25 mouse cellular contexts compared by ENCODE assay signal in the genomic region with DNA sequence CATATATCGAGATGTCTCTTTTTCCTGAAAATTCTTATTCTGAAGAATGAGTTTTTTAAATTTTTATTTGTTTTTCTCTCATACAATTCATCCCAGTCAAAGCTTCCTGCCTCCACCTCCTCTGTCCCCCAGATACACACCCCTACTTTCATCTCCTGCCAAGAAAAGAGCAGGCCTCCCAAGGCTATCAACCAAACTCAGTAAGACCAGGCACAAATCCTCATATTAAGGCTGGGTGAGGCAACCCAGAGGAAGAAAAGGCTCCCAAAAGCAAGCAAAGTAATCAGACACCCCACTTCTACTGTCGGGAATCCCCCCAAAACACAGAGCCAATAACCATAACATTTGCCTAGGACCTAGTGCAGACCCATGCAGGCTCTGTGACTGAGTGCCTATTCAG. TPM values are rescaled to one million over a fixed set of nuclear protein-coding genes. Genes with fewer than 3 reads are reported as not detected.
DNase-seq lines count a peak whose midpoint lies in the region; TF ChIP-seq lines count a peak whose summit lies in the region.
"Had no signal": no experiment of that assay in that cellular context is flagged by ENCODE, and none has a peak within 500 bp of the region (broad histone marks: within the 10 kb centered on the region; RNA-seq: fewer than 3 reads in every experiment).

No protein-coding gene starts in this region.

- DNase-seq in adrenal gland, adult (ENCODE audit: inconsistent age in 2 of 2, low spot score in 1 of 2) = peak; percentile 25 to 74
- DNase-seq in adrenal gland, adult 8-10 months = no peak
- DNase-seq in adrenal gland, adult 2 months = peak; percentile 57
- no peak for DNase-seq in adrenal gland, postnatal 10 days
- DNase-seq in adrenal gland, postnatal 14 days = peak; percentile 50
- DNase-seq in adrenal gland, postnatal 25 days = no peak
- DNase-seq in lung, postnatal 25 days (ENCODE audit: low spot score) = no peak
- DNase-seq: adrenal gland, postnatal 36 days; B cell, adult 2 months; cerebellum, adult 11 months; cerebellum, adult 11-12 months; cerebellum, adult 18-20 months; cerebellum, adult 2 months; cerebellum, adult 8-10 months; cerebellum, adult 9-10 months; cerebellum, adult 9-11 months; cerebellum, postnatal 10 days had no signal

- no peaks in the 10 kb centered on the region for H3K79me2 ChIP-seq in myocyte (ENCODE audit: control insufficient read depth, insufficient read depth)

- no peak overlapping the region for H3ac ChIP-seq in myocyte (ENCODE audit: control insufficient read depth, insufficient read length)

- H3K27me3 ChIP-seq in myocyte (ENCODE audit: control insufficient read depth, insufficient read depth, insufficient read length) = no peaks in the 10 kb centered on the region

- H3K36me3 ChIP-seq in myocyte (ENCODE audit: control insufficient read depth, insufficient read depth) = no peaks in the 10 kb centered on the region
- H3K36me3 ChIP-seq: G1E had no signal

- H3K4me3 ChIP-seq in myocyte = no peak overlapping the region

- no peak for TF ChIP-seq POLR2A in myocyte (IDR thresholded peaks at IDR 0.05; ENCODE audit: insufficient read length, low read depth)

- peak overlapping the region; percentile 13 for H3K4me2 ChIP-seq in myocyte (ENCODE audit: low read depth)

TF ChIP-seq in myocyte, 11 proteins besides CTCF, POLR2A, EP300 and RAD21:
- no peak for TF ChIP-seq TCF12 (IDR thresholded peaks at IDR 0.05; ENCODE audit: insufficient read depth, poor library complexity, severe bottlenecking)
- no peak for TF ChIP-seq MYOD1 (IDR thresholded peaks at IDR 0.05; ENCODE audit: control insufficient read depth in 1 of 3, insufficient read length in 2 of 3, low read depth in 2 of 3)
- TF ChIP-seq CEBPB (IDR thresholded peaks at IDR 0.05; ENCODE audit: insufficient read depth, poor library complexity, severe bottlenecking) = no peak
- no peak for TF ChIP-seq SRF (IDR thresholded peaks at IDR 0.05; ENCODE audit: control insufficient read depth, insufficient read length, low read depth)
- no peak for TF ChIP-seq MYOG (IDR thresholded peaks at IDR 0.05; ENCODE audit: control insufficient read depth in 1 of 3, insufficient read depth in 1 of 3, insufficient read length in 2 of 3, low read depth in 2 of 3)
- no peak for TF ChIP-seq USF1 (IDR thresholded peaks at IDR 0.05; ENCODE audit: low read depth)
- no peak for TF ChIP-seq REST (IDR thresholded peaks at IDR 0.05; ENCODE audit: insufficient read depth, insufficient read length)
- no peak for TF ChIP-seq E2F4 (IDR thresholded peaks at IDR 0.05; ENCODE audit: insufficient read depth)
- no peak for TF ChIP-seq MAX (IDR thresholded peaks at IDR 0.05; ENCODE audit: low read depth)

RNA-seq across cellular contexts. Expression of a gene that starts 14.2 kb away (rescaled TPM):
- 10 to 100 TPM; 10.8 to 15.7 (median 13.1) TPM for total RNA-seq in adrenal gland, adult 8-10 months (2022)
- 1 to 10 TPM; 8.4 to 9.4 TPM for total RNA-seq in adrenal gland, adult 2 months (2021)
- polyA plus RNA-seq in adrenal gland, adult 2 months (2012; rRNA removed) = 12.8 and 16.8 TPM in 2 replicates
- total RNA-seq in adrenal gland, postnatal 10 days (2021) = 1 to 10 TPM; 6.3 to 7.3 TPM
- total RNA-seq in adrenal gland, postnatal 14 days (2021) = 7.3 and 8.0 TPM in 2 replicates
- 13.1 and 16.4 TPM in 2 replicates for total RNA-seq in adrenal gland, postnatal 25 days (2021)
- 3.2 TPM for polyA plus RNA-seq in myocyte (2012; fragmentation: generic; extraction: Trizol)

RNA-seq across cellular contexts. Expression of a gene that starts 19.7 kb away (rescaled TPM):
- 100 to 1,000 TPM; 123 to 156 (median 130) TPM for total RNA-seq in adrenal gland, adult 8-10 months (2022)
- total RNA-seq in adrenal gland, adult 2 months (2021) = 100 to 1,000 TPM; 109 to 147 TPM
- 97.9 and 99.7 TPM in 2 replicates for polyA plus RNA-seq in adrenal gland, adult 2 months (2012; rRNA removed)
- 100 to 1,000 TPM in 1 of 2 experiments, 10 to 100 TPM in 1; 98.8 to 108 TPM for total RNA-seq in adrenal gland, postnatal 10 days (2021)
- 106 and 113 TPM in 2 replicates for total RNA-seq in adrenal gland, postnatal 14 days (2021)
- total RNA-seq in adrenal gland, postnatal 25 days (2021) = 97.8 and 144 TPM in 2 replicates
- 31.9 TPM for polyA plus RNA-seq in myocyte (2012; fragmentation: generic; extraction: Trizol)

RNA-seq across cellular contexts. Expression of a gene that starts 21.5 kb away (rescaled TPM):
- total RNA-seq in adrenal gland, adult 8-10 months (2022) = not detected
- not detected for total RNA-seq in adrenal gland, adult 2 months (2021)
- not detected in 2 replicates for polyA plus RNA-seq in adrenal gland, adult 2 months (2012; rRNA removed)
- total RNA-seq in adrenal gland, postnatal 10 days (2021) = not detected
- not detected in 2 replicates for total RNA-seq in adrenal gland, postnatal 14 days (2021)
- total RNA-seq in adrenal gland, postnatal 25 days (2021) = not detected in 2 replicates
- not detected for polyA plus RNA-seq in myocyte (2012; fragmentation: generic; extraction: Trizol)
- total RNA-seq: adrenal gland, adult 18-20 months; adrenal gland, postnatal 36 days; CH12.LX; MEL had no signal
- polyA plus RNA-seq: activated CD4-positive, CD25-positive, alpha-beta regulatory T cell, adult 4 months; C2C12; CD4-positive, CD25-positive, alpha-beta regulatory T cell, adult 4 months; cerebellum, adult 2 months; G1E had no signal

RNA-seq across cellular contexts. Expression of a gene that starts 28.0 kb away (rescaled TPM):
- 10 to 100 TPM; 71.6 to 90.4 (median 76.6) TPM for total RNA-seq in adrenal gland, adult 8-10 months (2022)
- total RNA-seq in adrenal gland, adult 2 months (2021) = 10 to 100 TPM; 75.5 to 76.9 TPM
- polyA plus RNA-seq in adrenal gland, adult 2 months (2012; rRNA removed) = 43.8 and 54.1 TPM in 2 replicates
- 10 to 100 TPM; 49.9 to 52.2 TPM for total RNA-seq in adrenal gland, postnatal 10 days (2021)
- 54.8 and 62.0 TPM in 2 replicates for total RNA-seq in adrenal gland, postnatal 14 days (2021)
- 74.6 and 86.3 TPM in 2 replicates for total RNA-seq in adrenal gland, postnatal 25 days (2021)
- 37.1 TPM for polyA plus RNA-seq in myocyte (2012; fragmentation: generic; extraction: Trizol)

RNA-seq across cellular contexts. Expression of a gene that starts 55.3 kb away (rescaled TPM):
- 100 to 1,000 TPM in 2 of 4 experiments, 10 to 100 TPM in 2; 90.0 to 114 (median 96.4) TPM for total RNA-seq in adrenal gland, adult 8-10 months (2022)
- total RNA-seq in adrenal gland, adult 2 months (2021) = 100 to 1,000 TPM in 1 of 2 experiments, 10 to 100 TPM in 1; 89.8 to 149 TPM
- 163 and 221 TPM in 2 replicates for polyA plus RNA-seq in adrenal gland, adult 2 months (2012; rRNA removed)
- 10 to 100 TPM; 54.1 to 55.7 TPM for total RNA-seq in adrenal gland, postnatal 10 days (2021)
- 60.7 and 65.1 TPM in 2 replicates for total RNA-seq in adrenal gland, postnatal 14 days (2021)
- 96.3 and 101 TPM in 2 replicates for total RNA-seq in adrenal gland, postnatal 25 days (2021)
- polyA plus RNA-seq in myocyte (2012; fragmentation: generic; extraction: Trizol) = 58.0 TPM

Comparison
In these comparisons a context has a peak if more than half of its experiments do, and no peak if none do; other contexts are left out.
1. DNase-seq: peak in adrenal gland, adult (2 of 2), adrenal gland, adult 2 months (single experiment) and adrenal gland, postnatal 14 days (single experiment); none in adrenal gland, adult 8-10 months (single experiment), adrenal gland, postnatal 10 days (single experiment), adrenal gland, postnatal 25 days (single experiment) and lung, postnatal 25 days (single experiment).